Mouse (Mus musculus) MEL (cell line): Measurements from ENCODE around the gene Atp5g3. TPM values are rescaled to one million over a fixed set of nuclear protein-coding genes. Genes with fewer than 3 reads are reported as not detected.
A peak's percentile ranks its signal among the peaks of the same experiment; 100 is the strongest.

Experiments used
- DNase-seq: peaks from one replicate; pipeline ENCODE4 v3.0.0; 2011; ENCODE audit warnings: low read depth, low spot score
- H3K27ac ChIP-seq: 2 replicates; pipeline ENCODE4 v1.5.1; 2012; ENCODE audit warnings: low read depth, mild to moderate bottlenecking, control low read depth, low read length, moderate library complexity; ENCODE audit not compliant: control insufficient read depth
- H3K27me3 ChIP-seq, 2 experiments: fragments of 150-350 bp in 1 of 2; sonication (generic) in 1 of 2; 2 replicates each; pipeline ENCODE4 v1.6.1; 2012; ENCODE audit warnings: low read length in 2 of 2, mild to moderate bottlenecking in 2 of 2, improper control_type of control experiment in 1 of 2, moderate library complexity in 1 of 2; ENCODE audit not compliant: insufficient read depth in 2 of 2, control insufficient read depth in 1 of 2
- H3K36me3 ChIP-seq, 2 experiments: 2 replicates each; pipeline ENCODE4 v1.6.1; 2012 to 2014; ENCODE audit warnings: low read length in 2 of 2, improper control_type of control experiment in 1 of 2, inconsistent platforms in 1 of 2, mild to moderate bottlenecking in 1 of 2; ENCODE audit not compliant: insufficient read depth in 2 of 2, control insufficient read depth in 1 of 2
- H3K4me1 ChIP-seq, 2 experiments: fragments of 150-350 bp in 1 of 2; sonication (generic) in 1 of 2; 2 replicates each; pipeline ENCODE4 v1.6.1; 2012; ENCODE audit warnings: low read length in 2 of 2, improper control_type of control experiment in 1 of 2, mild to moderate bottlenecking in 1 of 2; ENCODE audit not compliant: insufficient read depth in 2 of 2, control insufficient read depth in 1 of 2
- H3K4me3 ChIP-seq, 2 experiments: fragments of 150-350 bp in 1 of 2; sonication (generic) in 1 of 2; 2 replicates each; pipeline ENCODE4 v1.5.1; 2012; ENCODE audit warnings: low read depth in 2 of 2, low read length in 2 of 2, mild to moderate bottlenecking in 2 of 2, moderate library complexity in 2 of 2, control low read depth in 1 of 2, improper control_type of control experiment in 1 of 2; ENCODE audit not compliant: control insufficient read depth in 1 of 2, insufficient read depth in 1 of 2
- H3K79me2 ChIP-seq: 2 replicates; pipeline ENCODE4 v1.6.1; 2012; ENCODE audit warnings: mild to moderate bottlenecking, low read length, moderate library complexity; ENCODE audit not compliant: control insufficient read depth, poor library complexity, insufficient read depth
- H3K9ac ChIP-seq: 2 replicates; pipeline ENCODE4 v1.6.1; 2012; ENCODE audit warnings: low read depth, mild to moderate bottlenecking, control low read depth, low read length, moderate library complexity; ENCODE audit not compliant: control insufficient read depth, poor library complexity, severe bottlenecking
- H3K9me3 ChIP-seq: fragments of 150-350 bp; sonication (generic); replicated peaks from 2 replicates; pipeline ENCODE4 v1.6.1; 2012; ENCODE audit warnings: mild to moderate bottlenecking, low read length, improper control_type of control experiment, moderate library complexity; ENCODE audit not compliant: insufficient read depth
- BHLHE40 ChIP-seq: IDR thresholded peaks from 2 replicates; pipeline ENCODE4 v1.6.1; 2012; ENCODE audit warnings: low read depth, mild to moderate bottlenecking, inconsistent platforms, low read length, improper control_type of control experiment, borderline replicate concordance
- CTCF ChIP-seq, 3 experiments: IDR thresholded peaks in 2 of 3; conservative IDR thresholded peaks in 1 of 3; 2 replicates each; pipeline ENCODE4 v1.5.1; 2011 to 2012; ENCODE audit warnings: low read length in 3 of 3, low read depth in 2 of 3, mild to moderate bottlenecking in 2 of 3, improper control_type of control experiment in 1 of 3, inconsistent platforms in 1 of 3, mixed read lengths in 1 of 3, moderate library complexity in 1 of 3; ENCODE audit not compliant: control insufficient read depth in 1 of 3, insufficient read depth in 1 of 3, poor library complexity in 1 of 3, severe bottlenecking in 1 of 3
- ELF1 ChIP-seq: IDR thresholded peaks from 2 replicates; pipeline ENCODE4 v1.6.1; 2014; ENCODE audit warnings: low read depth, mild to moderate bottlenecking, inconsistent platforms, low read length, improper control_type of control experiment, moderate library complexity
- EP300 ChIP-seq, 2 experiments: IDR thresholded peaks; 2 replicates each; pipeline ENCODE4 v1.6.1; 2011; ENCODE audit warnings: improper control_type of control experiment in 2 of 2, low read length in 2 of 2, low read depth in 1 of 2, mild to moderate bottlenecking in 1 of 2
- ETS1 ChIP-seq: IDR thresholded peaks from 2 replicates; pipeline ENCODE4 v1.6.1; 2012; ENCODE audit warnings: low read depth, mild to moderate bottlenecking, inconsistent platforms, low read length, improper control_type of control experiment, moderate library complexity
- HCFC1 ChIP-seq: IDR thresholded peaks from 2 replicates; pipeline ENCODE4 v1.6.1; 2012; ENCODE audit warnings: low read depth, mild to moderate bottlenecking, inconsistent platforms, low read length, improper control_type of control experiment, moderate library complexity
- JUND ChIP-seq: IDR thresholded peaks from 2 replicates; pipeline ENCODE4 v1.6.1; 2011; ENCODE audit warnings: low read depth, mild to moderate bottlenecking, improper control_type of control experiment, low read length
- KAT2A ChIP-seq: conservative IDR thresholded peaks from 2 replicates; pipeline ENCODE4 v1.6.1; 2012; ENCODE audit warnings: low read depth, low read length, improper control_type of control experiment, inconsistent platforms
- MAFK ChIP-seq: IDR thresholded peaks from 2 replicates; pipeline ENCODE4 v1.6.1; 2011; ENCODE audit warnings: low read depth, mild to moderate bottlenecking, low read length, improper control_type of control experiment, borderline replicate concordance
- MAZ ChIP-seq: IDR thresholded peaks from 2 replicates; pipeline ENCODE4 v1.6.1; 2012; ENCODE audit warnings: low read depth, mild to moderate bottlenecking, inconsistent platforms, low read length, improper control_type of control experiment
- MXI1 ChIP-seq: IDR thresholded peaks from 2 replicates; pipeline ENCODE4 v1.6.1; 2011; ENCODE audit warnings: mild to moderate bottlenecking, low read depth, low read length, improper control_type of control experiment
- MYB ChIP-seq: IDR thresholded peaks from 2 replicates; pipeline ENCODE4 v1.6.1; 2011; ENCODE audit warnings: mild to moderate bottlenecking, low read depth, low read length, improper control_type of control experiment
- NELFE ChIP-seq: IDR thresholded peaks from 2 replicates; pipeline ENCODE4 v1.6.1; 2011; ENCODE audit warnings: low read depth, low read length, improper control_type of control experiment
- POLR2A ChIP-seq, 2 experiments: IDR thresholded peaks; 2 replicates each; pipeline ENCODE4 v1.6.1; 2011 to 2012; ENCODE audit warnings: low read length in 2 of 2, mild to moderate bottlenecking in 2 of 2, control low read depth in 1 of 2, improper control_type of control experiment in 1 of 2, low read depth in 1 of 2, moderate library complexity in 1 of 2; ENCODE audit not compliant: control insufficient read depth in 1 of 2, insufficient read depth in 1 of 2, poor library complexity in 1 of 2
- POLR2AphosphoS5 ChIP-seq: IDR thresholded peaks from 2 replicates; pipeline ENCODE4 v1.6.1; 2012; ENCODE audit warnings: low read depth, borderline replicate concordance, mild to moderate bottlenecking, inconsistent platforms, low read length, moderate library complexity, mixed read lengths
- RAD21 ChIP-seq: IDR thresholded peaks from 2 replicates; pipeline ENCODE4 v1.6.1; 2011; ENCODE audit warnings: mild to moderate bottlenecking, low read depth, low read length, improper control_type of control experiment
- RCOR1 ChIP-seq: IDR thresholded peaks from 2 replicates; pipeline ENCODE4 v1.6.1; 2012; ENCODE audit warnings: low read depth, mild to moderate bottlenecking, inconsistent platforms, low read length, improper control_type of control experiment
- SIN3A ChIP-seq: IDR thresholded peaks from 2 replicates; pipeline ENCODE4 v1.6.1; 2012; ENCODE audit warnings: low read length, improper control_type of control experiment, inconsistent platforms
- SMC3 ChIP-seq: IDR thresholded peaks from 2 replicates; pipeline ENCODE4 v1.6.1; 2011; ENCODE audit warnings: low read depth, low read length, improper control_type of control experiment
- TCF12 ChIP-seq: IDR thresholded peaks from 2 replicates; pipeline ENCODE4 v1.6.1; 2014; ENCODE audit warnings: low read depth, mild to moderate bottlenecking, inconsistent platforms, low read length, improper control_type of control experiment, moderate library complexity
- UBTF ChIP-seq: IDR thresholded peaks from 2 replicates; pipeline ENCODE4 v1.6.1; 2012; ENCODE audit warnings: low read depth, mild to moderate bottlenecking, inconsistent platforms, low read length, improper control_type of control experiment, moderate library complexity, borderline replicate concordance; ENCODE audit not compliant: insufficient read depth
- ZMIZ1 ChIP-seq: IDR thresholded peaks from 2 replicates; pipeline ENCODE4 v1.6.1; 2012; ENCODE audit warnings: low read depth, mild to moderate bottlenecking, inconsistent platforms, low read length, improper control_type of control experiment, moderate library complexity
- ZNF384 ChIP-seq: IDR thresholded peaks from 2 replicates; pipeline ENCODE4 v1.6.1; 2012; ENCODE audit warnings: low read depth, mild to moderate bottlenecking, inconsistent platforms, low read length, improper control_type of control experiment
- polyA plus RNA-seq, 2 experiments: library from polyadenylated mRNA; stranded (reverse) in 1 of 2; unstranded in 1 of 2; fragments of >175 nt in 1 of 2; fragments of >200 nt in 1 of 2; gene quantifications; 2 replicates each; pipeline versions ENCODE4 v1.2.1 to v1.2.4; 2012; ENCODE audit warnings: low replicate concordance in 2 of 2, low read depth in 1 of 2; ENCODE audit not compliant: insufficient read length in 2 of 2, insufficient read depth in 1 of 2, missing spikeins in 1 of 2
- total RNA-seq: library from RNA; depleted of rRNA; stranded (reverse); fragments of 300-350 nt; gene quantifications from 2 replicates; pipeline ENCODE4 v1.2.3, GENCODE M21; 2012

Atp5g3 gene
- total and polyA plus RNA-seq, 3 experiments: 199 to 520 (median 503) TPM

- H3K36me3 ChIP-seq: no peaks in the 10 kb centered on the region
- no peaks in the 10 kb centered on the region for H3K9me3 ChIP-seq
- DNase-seq: no peak
- no peaks in the 10 kb centered on the region for H3K79me2 ChIP-seq
- peaks cover 0 to 2% of the 10 kb centered on the region in 2 experiments; a peak in 2 of 4 replicates for H3K27me3 ChIP-seq
- H3K4me1 ChIP-seq: no peaks in the 10 kb centered on the region
- H3K4me3 ChIP-seq: no peak overlapping the region
- no peak overlapping the region for H3K9ac ChIP-seq
- TF ChIP-seq CTCF (IDR thresholded peaks at IDR 0.05 in 2 of 3, conservative IDR thresholded peaks at IDR 0.05 in 1 of 3; ENCODE audit: control insufficient read depth in 1 of 3, insufficient read depth in 1 of 3, low read depth in 2 of 3, low read length in 3 of 3, poor library complexity in 1 of 3, severe bottlenecking in 1 of 3) (peak in 1 of 3 experiments; percentile 26; a peak in 2 of 6 replicates), SMC3 (peak; percentile 31), MXI1 (no peak), POLR2AphosphoS5 (no peak), ELF1 (no peak), RAD21 (peak; percentile 25)
- H3K27ac ChIP-seq: no peak overlapping the region
These were observed 14.0 kb upstream of the Atp5g3 start for GRCm38 (mm10) chr2:73925089-73925488.

GRCm38 (mm10) chr2:73919642-73920041, 8.5 kb upstream of the Atp5g3 start:
- H3K36me3 ChIP-seq: peaks cover 0 to 3% of the 10 kb centered on the region in 2 experiments; a peak in 2 of 4 replicates
- no peak overlapping the region for H3K9ac ChIP-seq
- H3K9me3 ChIP-seq: no peaks in the 10 kb centered on the region
- DNase-seq: no peak
- H3K79me2 ChIP-seq: no peaks in the 10 kb centered on the region
- H3K4me1 ChIP-seq: no peaks in the 10 kb centered on the region; a peak in 2 of 4 replicates
- H3K27me3 ChIP-seq: no peaks in the 10 kb centered on the region; a peak in 3 of 4 replicates
- TF ChIP-seq ZMIZ1 (no peak), RCOR1 (no peak), JUND (no peak), UBTF (no peak), ZNF384 (peak; percentile 44; the same call in 1 of the 2 replicates)
- H3K27ac ChIP-seq: no peak overlapping the region
- no peak overlapping the region for H3K4me3 ChIP-seq

DNA sequence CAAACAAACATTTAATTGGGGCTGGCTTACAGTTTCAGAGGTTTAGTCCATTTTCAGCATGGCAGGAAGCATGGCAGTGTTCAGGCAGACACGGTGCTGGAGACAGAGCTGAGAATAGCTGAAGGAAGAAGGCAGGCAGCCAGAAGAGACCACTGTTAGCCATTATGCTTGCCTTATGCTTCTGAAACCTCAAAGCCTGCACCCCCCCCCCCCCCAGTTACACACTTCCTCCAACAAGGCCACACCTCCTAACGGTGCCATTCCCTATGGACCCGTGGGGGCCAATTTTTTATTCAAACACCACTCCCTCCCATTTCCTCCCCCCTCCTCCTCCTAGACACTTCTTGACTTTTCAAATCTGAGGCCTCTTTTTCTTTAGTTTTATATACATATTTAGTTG, 1.1 kb upstream of the Atp5g3 start:
- Histone ChIP-seq H3K4me3 (peak overlapping the region; percentile 65 to 70), H3K27ac (peak overlapping the region; percentile 79)
- peak; percentile 75 for DNase-seq

More for the DNA sequence above, 1.1 kb upstream of the Atp5g3 start:
- TF ChIP-seq ETS1 (0 out of 2 replicates have a peak, but pooled peaks have one; percentile 14), CTCF (IDR thresholded peaks at IDR 0.05 in 2 of 3, conservative IDR thresholded peaks at IDR 0.05 in 1 of 3; ENCODE audit: control insufficient read depth in 1 of 3, insufficient read depth in 1 of 3, low read depth in 2 of 3, low read length in 3 of 3, poor library complexity in 1 of 3, severe bottlenecking in 1 of 3) (no peak), BHLHE40 (no peak), MAZ (peak; percentile 63; the same call in 1 of the 2 replicates), KAT2A (no peak), SIN3A (peak; percentile 45), ZMIZ1 (peak; percentile 56; the same call in 1 of the 2 replicates), HCFC1 (peak; percentile 45; the same call in 1 of the 2 replicates), POLR2A (IDR thresholded peaks at IDR 0.05; ENCODE audit: control insufficient read depth in 1 of 2, insufficient read depth in 1 of 2, low read depth in 1 of 2, low read length in 2 of 2, poor library complexity in 1 of 2) (peak in 1 of 2 experiments; percentile 57; a peak in 2 of 4 replicates), ELF1 (no peak), UBTF (no peak), TCF12 (peak; percentile 14; the same call in 1 of the 2 replicates), EP300 (IDR thresholded peaks at IDR 0.05; ENCODE audit: low read depth in 1 of 2, low read length in 2 of 2) (peak in 1 of 2 experiments; percentile 28; a peak in 1 of 4 replicates), MAFK (no peak), NELFE (peak; percentile 33; the same call in 1 of the 2 replicates), MYB (no peak)
- peaks cover 21 to 26% of the 10 kb centered on the region in 2 experiments for H3K36me3 ChIP-seq
- H3K79me2 ChIP-seq: peaks cover 13% of the 10 kb centered on the region
- H3K9me3 ChIP-seq: no peaks in the 10 kb centered on the region
- H3K4me1 ChIP-seq: peaks cover 3 to 8% of the 10 kb centered on the region in 2 experiments; a peak in 3 of 4 replicates
- H3K27me3 ChIP-seq: no peaks in the 10 kb centered on the region
- H3K9ac ChIP-seq: peak overlapping the region; percentile 92
